Mouse (Mus musculus) c-Kit-negative CD71-positive TER-119-positive erythroid progenitor cells, embryonic 14.5 days (primary cell): ENCODE results near the gene Sgsh.
A peak's percentile ranks its signal among the peaks of the same experiment; 100 is the strongest.
"Not testable (repeated sequence)": the region's sequence is repeated elsewhere in the genome, so short reads cannot be mapped to it uniquely, and the experiment has no call there.

ENCODE experiments used
- DNase-seq: peaks from one replicate; pipeline ENCODE4 v3.0.0-alpha.2; 2013; ENCODE audit warnings: low read depth, low spot score

Sgsh gene

DNA sequence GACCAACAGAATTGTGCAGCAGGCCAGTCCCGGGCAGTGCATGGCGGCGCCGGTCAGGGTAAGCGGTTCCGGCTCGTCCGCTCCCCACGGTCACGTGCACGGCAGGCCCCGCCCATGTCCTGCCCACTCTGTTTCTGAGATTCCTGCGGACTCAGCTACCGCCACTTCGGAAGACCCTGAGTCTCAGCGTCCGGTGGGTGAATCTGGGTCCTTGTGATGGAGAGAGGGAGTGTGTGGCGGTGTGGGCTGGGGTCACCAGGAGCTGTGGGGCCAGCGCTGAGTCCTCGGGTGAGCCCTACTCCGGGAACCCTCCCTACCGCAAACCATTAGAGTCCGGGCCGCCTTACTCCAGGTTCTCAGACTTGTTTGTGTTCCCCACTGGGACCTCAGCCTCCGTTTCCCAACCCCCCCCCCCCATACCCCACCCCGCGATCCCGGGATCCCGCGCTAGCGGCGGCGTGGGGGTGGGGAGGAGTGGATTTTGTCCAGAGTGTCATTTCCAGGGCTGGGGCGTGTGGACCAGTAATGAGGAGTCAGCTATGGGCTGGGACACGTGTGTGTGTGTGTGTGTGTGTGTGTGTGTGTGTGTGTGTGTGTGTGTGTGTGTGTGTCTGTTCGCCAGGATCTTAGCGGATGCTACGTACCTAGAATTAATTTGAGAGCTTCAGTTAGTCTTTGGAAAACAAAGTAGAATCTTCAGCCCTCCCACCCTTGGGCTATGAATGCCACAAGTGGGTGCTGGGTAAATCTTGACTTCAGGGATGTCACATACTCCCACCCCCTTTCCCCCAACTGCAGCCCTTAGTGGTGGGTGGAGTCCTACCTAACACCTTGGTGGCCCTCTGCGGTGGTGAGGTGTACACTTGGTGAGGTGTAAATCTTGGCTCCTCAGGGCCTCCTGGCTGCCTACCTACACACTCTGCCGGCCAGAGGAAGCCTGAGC lies at the start of gene Sgsh, which contains the start of gene Slc26a11:
Gene Sgsh, minus strand, starts transcription at position 94 of the 943 bp plus-strand sequence.
Gene Slc26a11, plus strand, starts transcription at position 115 of the 943 bp plus-strand sequence.
- peak; percentile 31 for DNase-seq

GRCm38 (mm10) chr11:119404627-119405026 lies 49.3 kb upstream of the Sgsh start:
- DNase-seq, result peak; percentile 32

- no peak for DNase-seq
Observed at GRCm38 (mm10) chr11:119402501-119403160, 47.3 kb upstream of the Sgsh start.

DNA sequence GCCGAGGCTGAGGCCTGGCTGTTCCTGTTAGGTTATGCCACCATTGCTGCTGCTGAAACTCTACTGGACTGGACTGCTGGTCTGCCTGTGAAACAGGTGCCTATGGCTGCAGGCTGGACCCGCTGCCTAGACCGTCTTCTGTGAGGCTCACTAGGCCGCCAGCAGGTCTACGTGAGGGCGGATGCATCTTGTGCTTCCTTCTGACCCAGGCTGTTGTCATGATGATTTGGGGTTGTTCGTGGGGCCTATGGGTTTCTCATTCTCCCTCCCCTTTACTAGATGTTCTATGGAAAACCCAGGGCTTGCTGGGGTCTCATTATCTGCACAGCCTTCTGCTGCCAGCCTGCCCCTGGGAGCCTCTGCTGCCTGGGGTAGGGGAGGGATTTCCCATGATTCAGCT lies 41.1 kb upstream of the Sgsh start:
- no peak for DNase-seq

- DNase-seq, result no peak
Observed at GRCm38 (mm10) chr11:119395931-119396330, 40.6 kb upstream of the Sgsh start.

DNA sequence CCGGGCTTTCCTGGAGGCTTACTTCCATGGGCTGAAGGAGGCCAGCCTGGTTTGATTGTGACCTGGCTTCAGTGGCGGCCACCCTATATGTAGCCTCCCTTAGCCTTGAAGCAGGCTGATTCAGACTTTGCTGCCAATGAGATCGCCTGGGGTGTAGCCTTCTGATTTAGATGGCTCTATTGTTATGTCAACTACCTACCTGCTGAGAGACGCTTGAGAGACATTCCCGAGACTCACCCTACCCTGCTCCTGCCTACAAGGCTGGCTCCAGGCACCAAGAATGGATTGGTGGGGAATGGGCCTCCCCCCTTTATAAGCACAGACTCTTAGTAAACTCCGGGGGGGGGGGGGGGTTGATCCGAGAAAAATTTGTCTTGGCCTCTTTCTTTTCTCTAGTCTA lies 40.1 kb upstream of the Sgsh start:
- no peak for DNase-seq

- DNase-seq, result no peak
Observed at GRCm38 (mm10) chr11:119394210-119394609, 38.9 kb upstream of the Sgsh start.

DNA sequence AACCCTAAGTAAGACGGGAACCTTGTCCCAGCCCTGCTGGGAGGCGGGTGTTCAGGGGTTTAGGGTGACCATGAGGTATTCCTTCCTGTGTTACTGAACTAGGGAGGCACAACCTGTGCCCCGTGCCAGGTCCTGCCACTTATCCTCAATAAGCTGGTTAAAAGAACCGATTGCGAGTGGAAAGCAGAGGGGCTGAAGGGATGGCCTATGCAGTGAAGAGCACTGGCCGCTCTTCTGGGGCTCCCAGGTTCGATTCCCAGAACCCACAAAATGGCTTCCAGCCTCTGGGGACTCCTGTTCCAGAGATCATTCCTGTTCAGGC lies 38.1 kb upstream of the Sgsh start:
- no peak for DNase-seq

- DNase-seq, result no peak
Observed at GRCm38 (mm10) chr11:119392800-119393482, 37.6 kb upstream of the Sgsh start, which contains the start of gene Rnf213. Gene Rnf213 (plus strand): TSS chr11:119393100.

- peak; percentile 49 for DNase-seq
Observed at GRCm38 (mm10) chr11:119392001-119392614, 36.8 kb upstream of the Sgsh start.

GRCm38 (mm10) chr11:119391386-119392000 lies 36.2 kb upstream of the Sgsh start:
- DNase-seq, result no peak

GRCm38 (mm10) chr11:119390271-119391231 lies 35.2 kb upstream of the Sgsh start:
- DNase-seq, result no peak

GRCm38 (mm10) chr11:119389851-119390270 lies 34.5 kb upstream of the Sgsh start:
- no peak for DNase-seq

- not testable (repeated sequence) for DNase-seq
Observed at GRCm38 (mm10) chr11:119387273-119387672, 31.9 kb upstream of the Sgsh start.

DNA sequence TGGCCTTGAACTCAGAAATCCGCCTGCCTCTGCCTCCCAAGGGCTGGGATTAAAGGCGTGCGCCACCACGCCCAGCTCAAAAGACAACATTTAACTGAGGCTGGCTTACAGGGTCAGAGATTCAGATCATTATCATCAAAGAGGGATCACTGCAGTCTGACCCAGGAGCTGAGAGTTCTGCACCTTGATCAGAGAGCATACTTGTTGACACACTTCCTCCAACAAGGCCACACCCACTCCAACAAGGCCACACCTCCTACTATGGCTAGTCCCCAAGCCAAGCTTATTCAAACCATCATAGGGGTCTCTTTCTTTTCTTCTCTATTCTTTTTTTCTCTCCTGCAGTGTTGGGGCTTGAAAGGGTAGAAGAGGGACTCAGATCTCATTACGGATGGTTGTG lies 31.0 kb upstream of the Sgsh start:
- no peak for DNase-seq

GRCm38 (mm10) chr11:119384904-119385303 lies 29.6 kb upstream of the Sgsh start:
- no peak for DNase-seq

GRCm38 (mm10) chr11:119382338-119382850 lies 27.1 kb upstream of the Sgsh start:
- DNase-seq, result no peak

DNA sequence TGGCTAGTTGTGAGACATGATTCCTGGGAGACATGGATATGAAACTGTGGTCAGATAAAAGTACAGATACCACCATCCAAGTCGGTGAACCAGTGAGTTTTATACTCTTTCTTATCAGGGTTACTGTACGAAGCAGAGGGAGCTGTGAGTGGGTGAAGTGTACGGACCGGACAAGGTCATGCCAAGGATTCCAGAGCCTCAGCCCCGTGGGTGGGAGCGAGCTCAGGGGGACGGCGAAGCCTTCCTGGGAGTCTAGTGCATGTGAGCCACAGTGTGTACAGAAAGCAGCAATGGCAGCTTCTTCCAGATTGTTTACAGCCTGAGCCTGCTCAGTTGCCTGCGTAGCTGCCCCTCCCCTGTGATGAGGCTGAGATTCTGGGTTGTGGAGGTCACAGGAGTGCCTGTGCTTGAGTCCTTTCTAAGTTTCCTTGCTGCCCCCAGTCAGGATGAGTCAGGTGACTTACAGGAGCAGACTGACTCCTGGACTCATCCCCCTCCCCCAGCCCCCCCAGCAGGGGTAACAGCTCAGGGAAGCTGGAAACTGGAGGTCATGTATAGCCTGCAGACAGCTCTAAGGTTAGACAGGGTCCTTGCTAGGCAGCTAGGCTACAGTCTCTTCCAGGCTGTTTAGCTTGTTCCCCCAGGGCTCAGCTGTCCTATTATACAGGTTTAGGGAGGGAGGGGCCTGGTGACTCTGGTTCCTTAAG lies 26.4 kb upstream of the Sgsh start:
- DNase-seq, result no peak

DNA sequence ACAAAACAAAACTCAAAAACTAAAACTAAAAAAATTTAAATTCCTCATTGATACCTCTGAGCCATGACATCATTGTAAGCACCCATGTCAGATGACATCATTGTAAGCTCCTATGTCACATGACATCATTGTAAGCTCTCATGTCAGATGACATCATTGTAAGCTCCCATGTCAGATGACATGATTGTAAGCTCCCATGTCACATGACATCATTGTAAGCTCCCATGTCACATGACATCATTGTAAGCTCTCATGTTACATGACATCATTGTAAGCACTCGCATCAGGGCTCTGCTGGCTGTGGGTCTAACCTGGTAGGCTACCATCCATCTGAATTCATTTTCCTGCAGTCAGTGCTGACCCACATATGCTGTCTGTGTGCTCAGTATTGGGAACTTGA lies 23.2 kb upstream of the Sgsh start:
- DNase-seq, result no peak
